Mouse (Mus musculus): Measurements from ENCODE around the gene Nufip1. TPM values are rescaled to one million over a fixed set of nuclear protein-coding genes. Genes with fewer than 3 reads are reported as not detected.

Nufip1 gene
- polyA plus RNA-seq (2016; fragmentation: Nextera tagmentation; extraction: Ambion mirVana) = 10.8 and 11.3 TPM in 2 replicates

DNA sequence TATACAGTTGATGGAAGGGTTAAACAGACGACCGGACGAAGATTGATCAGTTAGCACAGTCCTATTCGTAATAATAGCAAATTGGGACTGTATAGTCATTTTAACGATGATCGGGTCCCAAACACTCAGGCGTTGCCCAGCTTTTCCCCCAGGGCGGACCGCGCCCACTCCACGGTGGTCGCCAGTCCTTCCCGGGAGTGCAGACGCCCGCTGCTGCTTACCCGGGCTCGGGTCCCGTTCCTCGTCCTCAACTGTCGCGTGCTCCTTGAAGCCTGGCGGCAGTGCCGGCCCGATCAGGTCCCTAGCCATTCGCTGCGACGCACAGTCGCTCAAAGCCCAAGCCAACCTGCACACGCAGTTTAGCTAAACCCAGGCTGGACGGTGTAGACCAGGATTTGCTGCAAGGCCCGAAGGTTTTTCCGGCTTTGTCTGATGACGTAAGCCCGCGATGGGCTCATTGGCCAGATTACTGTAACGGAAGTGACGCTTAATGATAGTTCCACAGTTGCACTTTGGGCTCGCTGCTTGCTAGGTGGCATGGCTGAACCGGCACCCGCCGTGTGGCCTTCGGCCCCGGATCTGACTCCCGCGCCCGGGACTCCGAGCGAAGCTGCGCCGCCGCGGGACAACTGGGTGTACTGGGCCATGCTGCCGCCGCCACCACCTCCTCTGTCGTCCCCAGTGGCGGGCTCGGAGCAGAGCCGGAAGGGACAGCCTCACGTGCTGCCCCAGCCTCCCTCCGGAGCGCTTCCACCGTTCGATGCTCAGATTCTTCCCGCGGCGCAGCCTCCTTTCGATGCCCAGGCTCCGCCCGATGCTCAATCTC, at the start of gene Nufip1, which contains the start of gene Gpalpp1:
TSS of gene Nufip1 (plus strand) at position 496 of the 826 bp plus-strand sequence.
TSS of gene Gpalpp1 (minus strand) at position 365 of the 826 bp plus-strand sequence.
- Histone ChIP-seq H3K4me2 (peak within 1 kb of the TSS; percentile 85), H3K27ac (ENCODE audit: poor library complexity, severe bottlenecking) (peak within 1 kb of the TSS; percentile 82), H3K36me3 (peaks cover 25% of the 10 kb centered on the region), H3K9me3 (replicated peaks) (no peaks in the 10 kb centered on the region), H3K4me3 (peak within 1 kb of the TSS; percentile 90), H3K9ac (peak within 1 kb of the TSS; percentile 85), H3K4me1 (replicated peaks) (peaks cover 8% of the 10 kb centered on the region), H3K27me3 (replicated peaks) (no peaks in the 10 kb centered on the region)
- peak; percentile 98 for ATAC-seq (ENCODE audit: insufficient number of reproducible peaks, low FRiP score)
- under 1% methylated on average over 69 of the region's 69 CpGs for WGBS

DNA sequence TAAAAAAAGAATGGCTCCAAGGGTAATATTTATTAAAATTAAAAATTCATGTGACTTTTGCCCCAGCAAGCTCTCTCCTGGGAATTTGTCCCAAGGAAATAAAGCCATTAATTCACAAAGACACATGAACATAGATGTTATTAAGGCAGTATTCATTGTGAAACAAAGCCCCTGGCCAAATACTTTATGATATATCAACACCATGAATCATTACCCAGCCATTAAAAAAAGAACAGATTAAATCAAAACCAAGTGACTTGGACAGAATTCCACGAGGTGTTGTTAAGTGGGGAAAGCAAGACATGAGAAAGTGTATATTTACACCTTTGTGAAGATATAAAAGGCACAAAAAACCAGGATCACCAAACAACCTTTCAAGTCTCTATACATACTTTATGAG, 43.5 kb upstream of the Nufip1 start:
- ATAC-seq (ENCODE audit: insufficient number of reproducible peaks, low FRiP score) = no peak
- Histone ChIP-seq H3K9ac (no peak overlapping the region), H3K36me3 (no peaks in the 10 kb centered on the region), H3K27ac (ENCODE audit: poor library complexity, severe bottlenecking) (no peak overlapping the region), H3K27me3 (replicated peaks) (no peaks in the 10 kb centered on the region), H3K9me3 (replicated peaks) (no peaks in the 10 kb centered on the region; the same call in 1 of the 2 replicates), H3K4me3 (no peak overlapping the region), H3K4me2 (no peak overlapping the region), H3K4me1 (replicated peaks) (no peaks in the 10 kb centered on the region)
- 66% methylated on average over 1 of the region's 1 CpGs for WGBS

- H3K27me3 ChIP-seq (replicated peaks) = no peaks in the 10 kb centered on the region
- no peak overlapping the region for H3K9ac ChIP-seq
Measured at GRCm38 (mm10) chr14:76068296-76068695, 42.4 kb upstream of the Nufip1 start.

DNA sequence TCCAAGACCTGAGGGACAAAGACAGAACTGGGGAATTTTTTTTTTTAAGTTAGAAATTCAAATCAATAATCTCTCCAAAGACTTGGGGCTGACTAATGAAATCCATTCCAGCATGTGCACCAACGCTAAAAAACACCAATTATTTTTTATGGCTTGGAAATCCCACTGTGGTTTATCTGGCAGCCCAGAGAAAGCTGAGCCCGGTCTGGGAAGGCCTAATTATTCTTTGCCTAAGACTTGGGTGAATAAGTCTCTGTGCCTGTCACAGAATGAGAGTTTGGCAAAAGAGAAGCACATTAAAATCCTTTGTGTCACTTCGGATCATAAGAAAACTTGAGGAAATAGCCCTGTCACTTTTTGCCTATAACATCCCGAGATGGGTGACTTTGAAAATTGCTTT, 41.4 kb upstream of the Nufip1 start:
- H3K9ac ChIP-seq = no peak overlapping the region
- H3K4me3 ChIP-seq = no peak overlapping the region
- H3K4me2 ChIP-seq = no peak overlapping the region
- no peaks in the 10 kb centered on the region; the same call in 1 of the 2 replicates for H3K9me3 ChIP-seq (replicated peaks)
- H3K4me1 ChIP-seq (replicated peaks) = no peaks in the 10 kb centered on the region
- H3K27ac ChIP-seq (ENCODE audit: poor library complexity, severe bottlenecking) = no peak overlapping the region
- no peaks in the 10 kb centered on the region for H3K27me3 ChIP-seq (replicated peaks)
- ATAC-seq (ENCODE audit: insufficient number of reproducible peaks, low FRiP score) = no peak
- H3K36me3 ChIP-seq = no peaks in the 10 kb centered on the region
- WGBS = 80% methylated on average over 4 of the region's 4 CpGs

More at GRCm38 (mm10) chr14:76068296-76068695, 42.4 kb upstream of the Nufip1 start:
- Histone ChIP-seq H3K4me3 (no peak overlapping the region), H3K27ac (ENCODE audit: poor library complexity, severe bottlenecking) (no peak overlapping the region), H3K4me1 (replicated peaks) (no peaks in the 10 kb centered on the region), H3K36me3 (no peaks in the 10 kb centered on the region), H3K4me2 (no peak overlapping the region), H3K9me3 (replicated peaks) (no peaks in the 10 kb centered on the region; the same call in 1 of the 2 replicates)
- no peak for ATAC-seq (ENCODE audit: insufficient number of reproducible peaks, low FRiP score)
- WGBS = 56% methylated on average over 4 of the region's 4 CpGs

DNA sequence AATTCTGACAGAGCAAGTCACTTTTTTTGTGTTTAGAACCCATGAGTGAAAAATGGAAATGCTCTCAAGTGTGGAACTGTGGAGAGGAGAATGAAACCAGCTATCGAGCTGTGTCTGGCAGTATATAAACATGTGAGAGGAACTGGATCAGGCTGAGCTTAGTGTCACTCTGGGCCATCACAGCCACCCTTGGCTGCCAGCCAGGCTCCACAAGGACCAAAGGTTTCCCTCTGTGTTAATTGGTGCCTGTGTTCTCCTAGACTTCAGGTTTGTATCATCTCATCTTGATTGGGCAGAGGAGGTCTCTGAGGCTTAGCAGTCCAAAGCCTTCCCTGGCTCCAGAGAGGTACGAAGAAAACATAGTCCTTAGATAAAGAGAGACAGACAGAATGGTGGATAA, 38.1 kb upstream of the Nufip1 start:
- no peaks in the 10 kb centered on the region for H3K4me1 ChIP-seq (replicated peaks)
- 49% methylated on average over 2 of the region's 2 CpGs for WGBS
- ATAC-seq (ENCODE audit: insufficient number of reproducible peaks, low FRiP score) = no peak

GRCm38 (mm10) chr14:76074206-76074605, 36.5 kb upstream of the Nufip1 start:
- H3K36me3 ChIP-seq = no peaks in the 10 kb centered on the region
- H3K9me3 ChIP-seq (replicated peaks) = no peaks in the 10 kb centered on the region
- ATAC-seq (ENCODE audit: insufficient number of reproducible peaks, low FRiP score) = no peak
- no peak overlapping the region for H3K4me3 ChIP-seq
- H3K4me2 ChIP-seq = no peak overlapping the region
- no peak overlapping the region for H3K27ac ChIP-seq (ENCODE audit: poor library complexity, severe bottlenecking)
- no peak overlapping the region for H3K9ac ChIP-seq
- 0 out of 2 replicates have a peak, but pooled peaks cover 3% of the 10 kb centered on the region for H3K27me3 ChIP-seq (replicated peaks)
- no peaks in the 10 kb centered on the region for H3K4me1 ChIP-seq (replicated peaks)
- 77% methylated on average over 1 of the region's 1 CpGs for WGBS

More for the DNA sequence above, 38.1 kb upstream of the Nufip1 start:
- Histone ChIP-seq H3K4me3 (no peak overlapping the region), H3K9me3 (replicated peaks) (no peaks in the 10 kb centered on the region; the same call in 1 of the 2 replicates), H3K27ac (ENCODE audit: poor library complexity, severe bottlenecking) (no peak overlapping the region), H3K36me3 (no peaks in the 10 kb centered on the region), H3K27me3 (replicated peaks) (no peaks in the 10 kb centered on the region), H3K4me2 (no peak overlapping the region), H3K9ac (no peak overlapping the region)

DNA sequence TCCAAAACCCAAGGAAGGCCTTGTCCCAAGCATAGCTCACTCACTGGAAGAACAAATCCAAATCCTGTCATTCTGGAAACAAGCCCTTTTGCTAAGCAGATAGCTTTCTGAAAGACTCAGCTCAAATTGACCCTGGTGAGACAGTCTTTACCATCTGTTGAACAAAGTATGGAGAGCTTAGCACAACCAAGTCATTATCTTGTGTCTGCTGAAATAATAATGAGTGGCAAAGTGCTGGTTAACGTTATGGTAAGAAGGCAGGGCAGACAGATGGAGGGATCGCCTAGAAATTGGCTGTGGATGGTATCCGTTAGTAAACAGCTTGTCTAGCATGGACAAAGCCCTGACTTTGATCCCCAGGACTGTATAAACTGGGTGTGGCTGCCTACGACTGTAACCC, 35.0 kb upstream of the Nufip1 start:
- 57% methylated on average over 4 of the region's 4 CpGs for WGBS
- no peak overlapping the region for H3K4me2 ChIP-seq

GRCm38 (mm10) chr14:76076602-76077001, 34.1 kb upstream of the Nufip1 start:
- Histone ChIP-seq H3K4me2 (no peak overlapping the region), H3K27ac (ENCODE audit: poor library complexity, severe bottlenecking) (no peak overlapping the region), H3K4me1 (replicated peaks) (no peaks in the 10 kb centered on the region), H3K9me3 (replicated peaks) (0 out of 2 replicates have a peak, but pooled peaks cover 2% of the 10 kb centered on the region), H3K9ac (no peak overlapping the region), H3K4me3 (no peak overlapping the region), H3K27me3 (replicated peaks) (0 out of 2 replicates have a peak, but pooled peaks cover 3% of the 10 kb centered on the region), H3K36me3 (no peaks in the 10 kb centered on the region)
- ATAC-seq (ENCODE audit: insufficient number of reproducible peaks, low FRiP score) = no peak
- WGBS = 74% methylated on average over 4 of the region's 4 CpGs

More for the DNA sequence above, 35.0 kb upstream of the Nufip1 start:
- no peaks in the 10 kb centered on the region for H3K36me3 ChIP-seq
- H3K9ac ChIP-seq = no peak overlapping the region
- H3K27me3 ChIP-seq (replicated peaks) = 0 out of 2 replicates have a peak, but pooled peaks cover 3% of the 10 kb centered on the region
- ATAC-seq (ENCODE audit: insufficient number of reproducible peaks, low FRiP score) = no peak
- no peak overlapping the region for H3K27ac ChIP-seq (ENCODE audit: poor library complexity, severe bottlenecking)
- H3K4me1 ChIP-seq (replicated peaks) = no peaks in the 10 kb centered on the region
- no peaks in the 10 kb centered on the region for H3K9me3 ChIP-seq (replicated peaks)
- H3K4me3 ChIP-seq = no peak overlapping the region

DNA sequence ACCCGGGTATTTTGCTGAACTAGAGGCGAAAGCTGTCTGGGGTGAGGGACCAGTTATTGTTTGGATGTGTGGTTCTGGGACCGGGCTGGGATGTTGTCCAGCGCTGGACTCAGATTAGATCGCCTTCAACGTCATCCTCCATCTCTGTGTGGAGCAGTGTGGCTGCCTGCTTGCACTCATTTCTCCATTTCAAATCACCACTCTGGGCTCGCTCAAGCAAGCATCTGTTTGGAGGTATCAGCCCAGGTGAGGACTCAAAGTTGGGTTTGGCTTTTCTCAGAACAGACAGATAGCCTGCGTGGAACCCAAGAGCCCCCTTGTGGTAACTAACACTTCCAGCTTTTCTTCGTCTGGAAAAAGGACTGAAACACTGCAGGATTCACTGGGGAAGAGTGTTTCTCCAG, 33.6 kb upstream of the Nufip1 start:
- Histone ChIP-seq H3K9me3 (replicated peaks) (0 out of 2 replicates have a peak, but pooled peaks cover 3% of the 10 kb centered on the region), H3K4me3 (no peak overlapping the region), H3K9ac (no peak overlapping the region), H3K27ac (ENCODE audit: poor library complexity, severe bottlenecking) (no peak overlapping the region), H3K4me2 (no peak overlapping the region), H3K4me1 (replicated peaks) (no peaks in the 10 kb centered on the region), H3K27me3 (replicated peaks) (0 out of 2 replicates have a peak, but pooled peaks cover 3% of the 10 kb centered on the region), H3K36me3 (no peaks in the 10 kb centered on the region)
- no peak for ATAC-seq (ENCODE audit: insufficient number of reproducible peaks, low FRiP score)
- 47% methylated on average over 9 of the region's 9 CpGs for WGBS

GRCm38 (mm10) chr14:76081451-76081850, 29.2 kb upstream of the Nufip1 start:
- no peak for ATAC-seq (ENCODE audit: insufficient number of reproducible peaks, low FRiP score)
- Histone ChIP-seq H3K9ac (no peak overlapping the region), H3K4me3 (no peak overlapping the region), H3K9me3 (replicated peaks) (0 out of 2 replicates have a peak, but pooled peaks cover 3% of the 10 kb centered on the region), H3K4me2 (no peak overlapping the region), H3K36me3 (no peaks in the 10 kb centered on the region), H3K4me1 (replicated peaks) (0 out of 2 replicates have a peak, but pooled peaks cover 5% of the 10 kb centered on the region), H3K27me3 (replicated peaks) (0 out of 2 replicates have a peak, but pooled peaks cover 3% of the 10 kb centered on the region), H3K27ac (ENCODE audit: poor library complexity, severe bottlenecking) (no peak overlapping the region)
- 59% methylated on average over 11 of the region's 11 CpGs for WGBS

DNA sequence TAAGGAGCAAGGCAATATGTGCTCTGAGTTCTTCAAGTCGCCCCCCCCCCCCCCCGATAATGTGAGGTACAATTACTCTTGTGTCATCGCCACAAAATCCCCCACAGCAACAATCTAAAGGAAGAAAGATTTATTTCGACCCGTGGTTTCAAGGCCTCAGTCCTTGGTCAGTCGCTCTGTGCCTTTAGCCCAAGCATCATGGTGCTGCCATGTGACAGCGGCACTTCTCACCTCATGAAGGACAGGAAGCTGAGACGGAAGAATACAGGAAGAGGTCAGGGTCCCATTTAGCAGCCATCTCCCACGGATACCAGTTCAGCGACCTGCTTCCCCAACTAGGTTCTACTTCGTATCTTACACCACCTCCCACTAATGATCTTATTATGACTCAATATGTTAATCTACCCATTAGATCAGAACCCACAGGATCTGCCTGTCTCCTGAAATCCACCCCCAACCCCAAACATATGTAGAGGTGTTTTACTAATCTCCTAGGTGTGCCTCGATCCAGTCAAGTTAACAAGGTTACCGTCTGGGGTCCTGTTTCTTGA, 28.5 kb upstream of the Nufip1 start:
- 0 out of 2 replicates have a peak, but pooled peaks cover 3% of the 10 kb centered on the region for H3K27me3 ChIP-seq (replicated peaks)
- no peak for ATAC-seq (ENCODE audit: insufficient number of reproducible peaks, low FRiP score)
- no peak overlapping the region for H3K27ac ChIP-seq (ENCODE audit: poor library complexity, severe bottlenecking)
- H3K4me1 ChIP-seq (replicated peaks) = 0 out of 2 replicates have a peak, but pooled peaks cover 5% of the 10 kb centered on the region
- WGBS = 79% methylated on average over 13 of the region's 13 CpGs
- no peaks in the 10 kb centered on the region for H3K36me3 ChIP-seq
- H3K4me2 ChIP-seq = no peak overlapping the region
- H3K9ac ChIP-seq = no peak overlapping the region
- H3K4me3 ChIP-seq = no peak overlapping the region
- H3K9me3 ChIP-seq (replicated peaks) = 0 out of 2 replicates have a peak, but pooled peaks cover 3% of the 10 kb centered on the region

Measured in heart, embryonic 12.5 days (tissue).